Mouse (Mus musculus): Measurements from ENCODE around the gene L3mbtl4.

DNA sequence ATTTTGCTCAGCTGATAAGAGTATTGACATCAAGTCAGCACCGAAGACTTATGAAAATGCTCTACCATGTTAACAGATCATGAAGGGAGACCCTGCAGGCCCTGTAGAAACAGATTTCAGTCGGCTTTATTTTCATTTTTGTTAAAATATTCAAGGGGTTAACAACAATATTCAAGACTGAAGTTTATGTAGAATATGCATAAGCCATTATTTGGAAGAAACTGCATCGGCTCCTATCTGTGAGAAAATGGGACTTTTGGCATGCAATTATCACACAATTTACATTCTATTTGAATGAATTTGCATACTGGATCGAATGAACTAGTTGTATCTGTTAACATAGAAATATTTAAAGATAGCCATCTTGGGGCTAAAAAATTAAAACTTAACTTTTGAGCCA is 318.0 kb downstream of the L3mbtl4 start:
- no peak for TF ChIP-seq CTCF (IDR thresholded peaks at IDR 0.05; ENCODE audit: low read depth, low read length)
- no peak for TF ChIP-seq POLR2A (IDR thresholded peaks at IDR 0.05; ENCODE audit: borderline replicate concordance, low read depth, low read length)
